Mouse (Mus musculus): ENCODE results near the gene Ifit1bl1.
"Not testable (repeated sequence)": the region's sequence is repeated elsewhere in the genome, so short reads cannot be mapped to it uniquely, and the experiment has no call there.

Ifit1bl1 gene

DNA sequence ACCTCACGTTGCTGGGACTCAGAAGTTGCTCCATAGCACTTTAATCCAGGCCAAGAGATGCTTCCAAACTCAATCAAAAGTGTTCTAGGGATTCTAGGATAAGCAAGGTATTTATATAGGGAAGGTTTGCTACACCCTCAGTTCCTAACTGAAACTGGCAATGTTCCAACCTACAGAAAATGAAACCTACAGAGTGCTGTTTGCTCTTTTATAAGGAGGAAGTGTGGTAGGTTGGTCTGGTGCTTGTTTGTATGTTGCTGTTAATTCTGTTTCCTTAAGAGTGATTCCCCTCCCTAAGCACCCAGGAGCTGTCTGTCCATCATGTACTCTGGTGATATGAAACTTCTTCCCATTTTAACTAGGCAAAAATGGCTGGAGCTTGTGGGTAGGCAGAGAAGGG is at the start of gene Ifit1bl1:
TSS of gene Ifit1bl1 (minus strand) at position 69 of the 400 bp plus-strand sequence.
- not testable (repeated sequence) for DNase-seq (ENCODE audit: low spot score in 2 of 2)

DNA sequence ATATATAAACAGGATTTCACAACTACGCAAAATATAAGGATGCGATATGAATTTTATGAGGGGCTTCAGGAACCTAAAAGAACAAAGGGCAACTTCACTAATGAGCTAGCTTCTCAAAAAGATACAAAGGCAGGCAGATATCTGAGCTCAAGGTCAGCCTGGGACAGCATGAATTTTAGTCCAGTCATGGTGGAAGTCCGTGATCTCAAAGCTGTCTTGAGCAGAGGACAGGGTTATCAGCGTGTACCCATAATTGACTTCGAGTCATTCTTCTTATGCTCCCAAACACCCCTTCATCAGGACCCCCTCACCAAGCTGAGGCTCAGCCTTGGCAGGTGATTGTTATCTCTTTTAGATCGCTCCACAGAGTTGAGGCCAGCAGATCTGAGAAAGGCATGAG is 49.2 kb upstream of the Ifit1bl1 start:
- no peak for DNase-seq (ENCODE audit: low spot score in 2 of 2)

DNA sequence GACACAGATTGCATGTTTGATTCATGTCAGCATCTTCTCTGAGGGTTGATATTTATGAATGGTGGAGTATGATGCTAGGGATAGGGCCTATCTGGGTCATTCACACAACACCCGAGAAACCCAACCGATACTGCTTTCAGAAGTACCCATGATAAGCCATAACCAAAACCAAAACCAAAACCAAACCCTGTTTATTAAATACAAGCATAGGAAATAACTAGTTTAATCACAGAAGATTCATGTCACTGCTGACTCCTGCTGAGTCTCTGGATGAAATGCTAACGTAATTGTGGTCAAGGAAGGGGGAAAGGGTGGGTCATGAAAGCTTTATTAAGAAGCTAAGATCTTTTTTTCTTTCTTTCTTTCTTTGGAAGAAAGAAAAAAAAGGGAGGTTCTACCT is 48.5 kb upstream of the Ifit1bl1 start:
- DNase-seq (ENCODE audit: low spot score in 2 of 2) = no peak

DNA sequence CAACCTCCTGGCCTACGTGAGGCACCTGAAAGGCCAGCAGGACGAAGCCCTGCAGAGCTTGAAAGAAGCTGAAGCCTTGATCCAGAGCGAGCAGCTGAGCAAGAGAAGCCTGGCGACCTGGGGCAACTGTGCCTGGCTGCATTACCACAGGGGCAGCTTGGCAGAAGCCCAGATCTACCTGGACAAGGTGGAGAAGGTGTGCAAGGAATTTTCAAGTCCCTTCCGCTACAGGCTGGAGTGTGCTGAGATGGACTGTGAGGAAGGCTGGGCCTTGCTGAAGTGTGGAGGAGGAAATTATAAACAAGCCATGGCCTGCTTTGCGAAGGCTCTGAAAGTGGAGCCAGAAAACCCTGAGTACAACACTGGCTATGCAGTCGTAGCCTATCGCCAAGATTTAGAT is 45.9 kb upstream of the Ifit1bl1 start:
- DNase-seq (ENCODE audit: low spot score in 2 of 2) = not testable (repeated sequence)

DNA sequence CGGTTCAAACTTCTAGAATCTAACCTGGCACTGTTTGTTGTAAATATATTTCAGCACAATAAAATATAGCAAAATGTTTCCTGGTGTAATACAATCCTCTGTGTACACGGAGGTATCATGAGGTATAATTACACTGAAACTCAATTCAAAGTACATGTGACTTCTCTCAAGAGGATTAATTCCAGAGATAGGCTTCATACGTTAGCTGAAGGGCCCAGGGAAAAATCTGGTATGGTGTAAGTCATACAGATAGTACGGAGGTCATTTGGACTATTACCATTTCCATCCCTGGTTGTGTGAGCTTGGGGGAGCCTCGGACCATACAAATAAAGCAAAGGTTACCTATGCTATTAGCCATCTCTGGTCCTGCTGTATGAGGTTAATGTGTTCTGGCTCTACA is 40.9 kb upstream of the Ifit1bl1 start:
- DNase-seq (ENCODE audit: low spot score in 2 of 2) = no peak

DNA sequence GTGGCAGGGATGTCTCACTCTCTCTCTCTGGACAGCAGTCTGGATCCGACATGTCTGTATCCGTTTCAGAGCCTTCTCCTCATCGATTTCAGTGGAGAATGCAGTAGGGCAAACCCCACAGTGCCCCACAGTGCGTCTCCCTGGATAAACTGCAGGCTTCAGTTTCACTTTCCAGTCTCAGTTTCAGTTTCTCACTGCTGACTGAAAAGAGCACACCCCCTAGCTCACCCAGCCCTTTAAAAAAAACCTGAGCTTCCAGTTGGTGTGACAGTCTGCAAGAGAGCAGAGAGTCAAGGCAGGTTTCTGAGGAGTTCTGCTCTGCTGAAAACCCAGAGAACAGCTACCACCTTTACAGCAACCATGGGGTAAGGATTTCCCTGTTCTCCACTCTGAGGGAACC is 38.9 kb upstream of the Ifit1bl1 start, which contains the start of the genes Ifit1bl2 and Ifit1:
TSS of gene Ifit1bl2 (minus strand) at position 121 of the 400 bp plus-strand sequence.
TSS of gene Ifit1 (plus strand) at position 249 of the 400 bp plus-strand sequence.
- no peak for DNase-seq (ENCODE audit: low spot score in 2 of 2)

DNA sequence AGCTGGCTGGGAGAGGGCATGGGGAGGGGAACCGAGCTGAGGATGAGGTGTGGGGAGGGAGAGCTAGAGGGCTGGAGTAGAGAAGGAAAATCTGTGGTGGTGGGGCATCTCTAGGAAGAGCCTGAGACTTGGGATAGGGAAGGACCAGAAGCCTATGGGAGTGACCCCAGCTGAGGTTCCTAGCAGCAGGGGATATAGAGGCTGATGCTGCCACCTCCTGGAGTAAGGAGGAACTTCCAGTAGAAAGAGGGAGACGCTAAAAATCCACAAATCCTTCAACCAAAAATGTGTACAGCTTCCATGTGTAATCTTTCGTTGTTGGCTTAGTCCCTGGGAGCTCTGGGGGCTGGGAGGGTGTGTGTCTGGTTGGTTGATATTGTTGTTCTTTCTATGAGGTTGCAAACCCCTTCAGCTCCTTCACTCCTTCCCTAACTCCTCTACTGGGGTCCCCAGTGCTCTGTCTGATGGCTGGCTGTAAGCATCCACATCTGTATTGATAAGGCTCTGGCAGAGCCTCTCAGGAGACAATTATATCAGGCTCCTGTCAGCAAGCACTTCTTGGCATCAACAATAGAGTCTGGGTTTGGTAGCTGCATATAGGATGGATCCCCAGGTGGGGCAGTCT is 35.3 kb upstream of the Ifit1bl1 start:
- DNase-seq (ENCODE audit: low spot score in 2 of 2) = peak; percentile 32 to 71

DNA sequence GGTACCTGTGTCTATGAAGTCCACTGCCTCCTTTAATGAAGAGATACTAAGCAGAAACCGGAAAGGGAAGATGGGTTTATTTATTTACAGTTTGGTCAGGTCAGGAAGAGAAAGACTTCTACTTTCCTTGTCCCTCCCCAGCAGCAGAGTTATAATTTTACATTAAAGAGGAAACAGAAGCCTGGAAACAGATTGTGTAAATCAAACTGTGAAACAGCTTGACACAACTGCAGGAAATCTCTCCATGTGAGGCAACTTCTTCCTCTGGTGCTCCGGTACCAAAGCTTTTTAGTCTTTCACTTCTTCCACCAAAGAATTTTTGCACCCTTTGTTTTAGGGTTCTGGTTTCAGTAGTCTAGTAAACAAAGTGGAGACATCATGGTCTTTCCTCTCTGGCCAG is 31.7 kb upstream of the Ifit1bl1 start:
- no peak for DNase-seq (ENCODE audit: low spot score in 2 of 2)

DNA sequence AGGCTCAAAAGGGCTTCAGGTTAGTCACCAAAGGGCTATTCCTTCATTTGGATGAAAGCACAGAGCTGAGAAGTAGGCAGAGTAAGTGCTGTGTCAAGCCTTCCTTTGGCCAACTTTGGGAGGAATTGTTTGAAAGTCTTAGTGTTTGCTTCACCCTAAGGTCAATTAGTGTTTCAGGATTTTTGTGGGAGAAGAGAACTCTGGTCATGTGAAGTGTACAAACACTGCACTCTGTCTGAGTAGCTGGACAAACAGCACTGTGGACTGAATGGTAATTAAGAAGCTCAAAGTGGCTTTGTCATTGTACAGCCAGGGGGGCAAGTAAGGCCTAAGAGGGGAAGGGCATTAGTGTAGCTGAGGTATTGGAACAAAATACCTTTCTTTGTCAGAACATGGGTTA is 29.7 kb upstream of the Ifit1bl1 start:
- DNase-seq (ENCODE audit: low spot score in 2 of 2) = no peak

DNA sequence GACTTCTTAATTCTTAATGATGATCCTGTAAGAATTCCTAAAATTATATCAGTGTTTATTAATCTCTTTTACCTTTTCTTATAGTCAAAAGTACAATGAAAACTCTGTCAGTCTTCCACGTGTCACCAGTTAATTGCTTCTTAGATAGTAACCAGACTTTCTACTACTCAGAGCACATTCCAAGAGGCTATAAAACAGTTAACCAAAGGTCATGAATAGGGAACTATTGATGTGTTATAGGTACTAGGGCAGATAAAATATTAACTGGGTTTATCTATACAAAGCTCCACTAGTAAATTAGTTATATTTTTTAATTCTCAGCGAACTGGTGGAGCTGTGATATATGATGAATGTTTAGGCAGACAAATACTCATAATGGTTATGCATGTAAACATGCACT is 25.7 kb upstream of the Ifit1bl1 start:
- no peak for DNase-seq (ENCODE audit: low spot score in 2 of 2)

DNA sequence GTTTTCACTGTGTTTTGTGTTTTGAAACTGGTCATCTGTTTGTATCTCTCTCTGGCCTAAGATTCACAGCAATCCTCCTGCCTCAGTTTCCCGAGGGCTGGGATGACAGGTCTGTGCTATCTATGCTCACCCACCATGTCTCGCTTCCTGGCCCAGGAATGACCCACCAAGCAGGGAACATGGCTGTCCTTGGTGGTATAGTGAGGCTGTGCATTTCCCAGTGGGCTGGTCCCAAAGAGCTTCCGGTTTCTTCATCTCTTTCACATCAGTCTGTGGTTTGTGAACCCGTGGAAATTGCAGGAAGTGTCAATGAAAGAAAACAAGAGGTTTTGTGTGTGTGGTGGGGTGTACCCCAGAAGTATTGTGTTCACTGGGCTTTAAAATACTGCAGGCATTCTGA is 22.9 kb upstream of the Ifit1bl1 start:
- DNase-seq (ENCODE audit: low spot score in 2 of 2) = no peak

DNA sequence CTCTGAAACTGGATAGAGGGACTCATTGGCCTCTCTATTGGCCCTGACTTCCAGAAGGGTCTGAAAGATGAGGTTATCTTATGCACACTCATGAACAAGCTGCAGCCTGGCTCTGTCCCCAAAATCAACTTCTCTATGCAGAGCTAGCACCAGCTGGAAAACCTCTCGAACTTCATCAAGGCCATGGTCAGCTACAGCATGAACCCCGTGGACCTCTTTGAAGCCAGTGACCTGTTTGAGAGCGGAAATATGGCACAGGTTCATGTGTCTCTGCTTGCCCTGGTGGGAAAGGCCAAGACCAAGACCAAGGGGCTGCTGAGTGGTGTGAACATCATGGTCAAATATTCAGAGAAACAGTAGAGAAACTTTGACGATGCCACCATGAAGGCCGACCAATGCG is 22.0 kb upstream of the Ifit1bl1 start:
- no peak for DNase-seq (ENCODE audit: low spot score in 2 of 2)

DNA sequence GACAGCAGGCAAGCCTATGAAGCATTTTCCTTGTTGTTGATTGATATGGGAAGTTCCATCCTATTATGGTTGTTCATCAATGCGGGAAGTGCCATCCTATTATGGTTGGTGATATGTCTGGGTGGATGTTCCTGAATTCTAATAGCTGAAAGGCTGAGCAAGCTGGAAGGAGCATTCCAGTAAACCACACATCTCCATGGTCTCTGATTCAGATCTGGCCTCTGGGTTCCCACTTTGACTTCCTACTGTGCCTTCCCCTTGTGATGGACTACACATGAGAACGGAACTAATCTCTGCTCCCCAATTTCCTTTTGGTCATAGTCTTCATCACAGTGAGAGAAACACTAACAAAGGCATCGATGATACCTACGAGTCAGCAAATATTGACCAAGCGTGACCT is 19.1 kb upstream of the Ifit1bl1 start:
- no peak for DNase-seq (ENCODE audit: low spot score in 2 of 2)

DNA sequence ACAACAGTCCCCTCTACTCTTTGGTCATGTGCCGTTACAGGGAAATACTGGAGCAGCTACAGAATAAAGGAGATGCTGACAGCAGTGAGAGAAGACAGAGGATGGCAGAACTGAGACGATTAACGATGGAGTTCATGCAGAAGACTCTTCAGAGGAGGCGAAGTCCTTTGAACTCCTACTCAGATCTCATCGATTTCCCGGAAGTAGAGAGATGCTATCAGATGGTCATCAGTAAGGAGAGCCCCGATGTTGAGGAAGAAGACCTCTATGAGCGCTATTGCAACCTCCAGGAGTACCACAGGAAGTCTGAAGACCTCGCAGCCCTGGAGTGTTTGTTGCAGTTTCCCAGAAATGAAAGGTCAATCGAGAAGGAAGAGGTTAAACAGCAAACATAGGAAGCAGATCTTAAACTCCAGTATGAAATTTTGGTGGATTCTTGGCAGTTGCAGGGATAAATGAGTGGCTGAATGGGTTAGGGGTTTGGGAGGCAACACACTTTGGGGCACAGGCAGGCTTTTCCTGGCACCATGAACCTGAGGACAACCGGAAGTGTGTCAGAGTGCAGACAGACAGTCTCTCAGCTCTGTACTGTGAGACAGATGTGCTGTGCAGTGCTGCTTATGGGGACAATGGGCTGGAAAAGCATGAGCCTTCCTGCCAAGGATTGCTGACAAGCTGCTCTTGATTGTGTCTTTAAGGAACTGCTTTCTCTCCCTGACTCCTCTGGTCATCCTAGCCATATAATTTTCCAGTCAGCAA is 10.7 kb upstream of the Ifit1bl1 start:
- DNase-seq (ENCODE audit: low spot score in 2 of 2) = not testable (repeated sequence)

DNA sequence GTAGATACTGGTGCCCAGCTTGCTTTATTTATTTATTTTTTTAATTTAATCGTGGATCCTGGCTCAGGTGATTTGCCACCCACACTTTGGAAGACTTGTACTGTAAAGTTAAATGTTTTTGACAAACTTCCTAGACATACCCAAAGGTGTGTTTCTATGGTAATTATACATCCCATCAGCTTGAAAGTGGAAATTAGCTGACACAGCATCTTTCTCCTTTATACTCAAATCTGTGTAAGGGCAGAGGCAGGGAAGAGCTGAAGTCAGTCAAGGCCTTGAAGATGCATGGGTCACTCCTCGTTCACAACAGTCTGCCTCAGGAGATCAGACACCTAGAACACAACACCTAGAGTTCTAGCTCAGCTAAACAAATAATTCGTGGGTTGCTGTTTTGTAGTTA is 8.4 kb upstream of the Ifit1bl1 start:
- DNase-seq (ENCODE audit: low spot score in 2 of 2) = not testable (repeated sequence)

DNA sequence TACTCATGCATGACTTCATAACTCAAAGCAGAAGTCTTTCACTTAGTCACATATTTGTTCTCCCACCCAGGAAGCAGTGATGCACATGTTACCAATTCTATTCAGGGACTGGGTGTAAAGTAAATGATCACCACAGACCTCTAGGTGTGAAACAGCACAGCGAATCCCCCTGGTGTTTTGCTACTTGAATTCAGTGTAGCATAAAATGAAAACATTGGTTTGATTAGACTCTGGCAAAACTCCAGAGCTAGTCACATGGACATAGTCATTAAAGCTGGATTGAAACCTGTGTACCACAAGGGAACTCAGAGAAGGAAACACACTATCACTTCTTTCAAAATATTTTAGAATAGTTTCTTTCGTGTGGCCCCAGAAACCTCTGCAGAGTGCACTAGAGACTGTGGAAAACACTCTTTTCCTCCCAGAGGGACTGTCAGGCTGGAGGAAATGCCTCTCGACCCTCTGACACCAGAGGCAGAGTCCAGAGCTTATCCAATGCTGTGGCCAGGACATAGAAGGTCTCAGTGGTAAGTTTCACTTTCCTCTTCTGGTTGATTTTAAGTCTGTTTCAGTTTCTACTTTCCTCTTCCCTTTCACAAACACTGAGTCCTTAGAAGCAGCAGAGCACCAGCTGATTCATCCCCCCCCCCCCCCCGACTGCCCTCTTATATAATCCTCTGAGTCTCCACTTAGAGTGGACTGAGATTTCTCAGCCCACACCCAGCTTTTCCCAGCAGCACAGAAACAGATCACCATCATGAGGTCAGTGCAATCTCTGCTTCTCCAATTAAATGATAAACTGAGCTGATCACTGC is 5.7 kb upstream of the Ifit1bl1 start, which contains the start of gene Ifit3b:
TSS of gene Ifit3b (plus strand) at position 734 of the 815 bp plus-strand sequence.
- not testable (repeated sequence) for DNase-seq (ENCODE audit: low spot score in 2 of 2)

DNA sequence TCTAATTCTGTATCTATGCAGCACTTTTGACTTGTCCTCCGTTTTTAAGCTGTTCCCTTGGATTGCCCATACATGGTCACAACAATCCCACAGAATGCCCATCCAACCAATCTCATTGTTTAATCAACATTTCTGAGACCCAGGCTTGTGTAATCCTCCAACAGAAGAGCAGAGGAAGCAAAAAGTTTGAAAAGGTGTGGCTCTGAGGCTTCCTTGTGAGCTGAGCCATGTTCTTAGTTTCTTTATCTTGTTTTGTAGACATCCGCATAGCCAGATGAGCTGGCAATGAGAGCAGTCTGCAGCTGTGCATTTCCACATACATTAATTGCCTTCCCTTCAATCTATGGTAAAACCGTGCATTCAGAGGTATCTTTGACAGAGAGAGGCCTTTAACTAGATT is 3.7 kb upstream of the Ifit1bl1 start:
- no peak for DNase-seq (ENCODE audit: low spot score in 2 of 2)

DNA sequence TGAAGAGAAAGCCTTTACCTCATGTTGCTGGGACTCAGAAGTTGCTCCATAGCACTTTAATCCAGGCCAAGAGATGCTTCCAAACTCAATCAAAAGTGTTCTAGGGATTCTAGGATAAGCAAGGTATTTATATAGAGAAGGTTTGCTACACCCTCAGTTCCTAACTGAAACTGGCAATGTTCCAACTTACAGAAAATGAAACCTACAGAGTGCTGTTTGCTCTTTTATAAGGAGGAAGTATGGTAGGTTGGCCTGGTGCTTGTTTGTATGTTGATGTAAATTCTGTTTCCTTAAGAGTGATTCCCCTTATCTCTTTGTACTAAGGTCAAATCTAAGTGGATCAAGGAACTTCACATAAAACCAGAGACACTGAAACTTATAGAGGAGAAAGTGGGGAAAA is 2.5 kb downstream of the Ifit1bl1 start:
- DNase-seq (ENCODE audit: low spot score in 2 of 2) = not testable (repeated sequence)

DNA sequence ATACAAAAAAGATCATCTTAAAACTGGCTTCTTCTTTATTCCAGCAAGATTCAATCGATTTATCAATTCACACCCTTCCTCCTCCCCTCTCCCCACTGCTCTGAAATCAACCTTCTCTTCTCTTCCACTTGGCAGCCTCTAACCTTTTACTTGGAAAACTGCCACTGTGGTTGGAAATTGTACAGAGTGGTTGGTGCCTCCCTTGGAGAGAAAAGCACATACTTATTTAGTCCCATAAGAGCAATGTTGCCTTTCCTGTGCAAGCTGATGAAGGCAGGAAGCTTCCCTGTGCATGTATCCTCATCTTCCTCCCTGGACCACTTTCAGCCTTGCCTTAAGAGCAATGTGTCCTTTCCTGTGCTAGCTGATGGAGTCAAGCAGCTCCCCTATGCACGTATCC is 3.4 kb downstream of the Ifit1bl1 start:
- peak in 1 of 2 experiments; percentile 56 for DNase-seq (ENCODE audit: low spot score in 2 of 2)

DNA sequence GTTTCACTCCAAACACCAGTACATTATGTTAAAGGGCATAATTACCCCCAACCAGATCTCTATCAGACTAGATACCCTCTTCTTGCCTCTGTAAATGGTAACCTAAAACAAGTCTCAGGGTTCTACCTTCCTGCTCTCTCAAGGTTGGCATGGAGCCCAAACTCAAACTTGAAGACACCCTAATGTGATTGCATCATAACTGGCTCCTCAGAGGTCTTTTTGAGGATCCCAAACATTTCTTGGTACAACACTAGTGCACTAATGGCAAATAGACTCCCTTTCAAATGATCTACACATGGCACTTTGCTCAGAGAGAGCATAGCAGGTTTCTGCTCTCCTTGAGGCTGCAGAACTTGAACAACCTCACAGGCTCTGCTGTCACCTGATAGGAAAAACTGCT is 4.9 kb downstream of the Ifit1bl1 start:
- DNase-seq (ENCODE audit: low spot score in 2 of 2) = no peak

DNA sequence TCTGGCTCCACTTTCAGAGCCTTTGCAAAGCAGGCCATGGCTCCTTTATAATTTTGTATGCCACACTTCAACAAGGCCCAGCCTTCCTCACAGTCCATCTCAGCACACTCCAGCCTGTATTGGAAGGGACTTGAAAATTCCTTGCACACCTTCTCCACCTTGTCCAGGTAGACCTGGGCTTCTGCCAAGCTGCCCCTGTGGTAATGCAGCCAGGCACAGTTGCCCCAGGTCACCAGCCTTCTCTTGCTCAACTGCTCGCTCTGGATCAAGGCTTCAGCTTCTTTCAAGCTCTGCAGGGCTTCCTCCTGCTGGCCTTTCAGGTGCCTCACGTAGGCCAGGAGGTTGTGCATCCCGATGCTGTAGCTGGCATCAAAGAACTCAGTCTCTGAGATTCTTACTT is 7.2 kb downstream of the Ifit1bl1 start:
- not testable (repeated sequence) for DNase-seq (ENCODE audit: low spot score in 2 of 2)

DNA sequence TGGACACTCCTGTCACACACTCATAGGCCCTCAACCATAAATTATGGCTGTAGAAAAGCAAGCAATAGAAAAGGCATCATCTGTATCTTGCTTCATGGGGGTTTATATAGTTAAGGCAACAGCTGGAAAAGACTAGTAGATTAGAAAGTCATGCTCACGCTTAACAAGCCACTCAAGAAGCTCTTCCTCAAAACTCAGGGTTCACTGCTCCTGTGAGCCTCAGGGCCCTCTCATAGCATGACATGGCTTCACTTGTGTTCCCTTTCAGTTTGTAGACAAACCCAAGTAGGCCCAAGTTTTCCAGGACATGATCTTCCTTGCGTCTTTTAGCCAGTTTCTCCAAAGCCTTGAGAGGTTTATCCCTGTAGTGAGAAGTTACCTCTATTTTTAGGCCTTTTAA is 8.3 kb downstream of the Ifit1bl1 start:
- no peak for DNase-seq (ENCODE audit: low spot score in 2 of 2)

All from frontal cortex, postnatal 36 days (tissue).